Mouse (Mus musculus) testis, adult 2 months (tissue): ENCODE measurements at regions not wholly inside any gene's neighbourhood (a gene's known extent, or its start where the extent isn't known, plus 50 kb on each side); places are given as distances from the start of the nearest gene placed in this dataset.

Source experiments
- CTCF ChIP-seq: fragments of 200-500 bp; IDR thresholded peaks from 2 replicates; pipeline ENCODE4 v1.5.1; 2012; ENCODE audit warnings: low read depth, mild to moderate bottlenecking, inconsistent platforms, low read length, moderate library complexity; ENCODE audit not compliant: control insufficient read depth, insufficient read depth, insufficient replicate concordance
- POLR2A ChIP-seq: fragments of 200-500 bp; IDR thresholded peaks from 2 replicates; pipeline ENCODE4 v1.6.1; 2012; ENCODE audit warnings: low read depth, mild to moderate bottlenecking, inconsistent platforms, low read length, moderate library complexity; ENCODE audit not compliant: control insufficient read depth

- TF ChIP-seq POLR2A, result no peak
- no peak for TF ChIP-seq CTCF
Measured at GRCm38 (mm10) chr4:152994206-152994605, 488.4 kb downstream of the Ajap1 start.
